Mouse (Mus musculus) brain, embryonic 14.5 days (tissue): Measurements from ENCODE around the gene Ccdc77.

ENCODE experiments used
- CTCF ChIP-seq: fragments of 200-500 bp; IDR thresholded peaks from 2 replicates; pipeline ENCODE4 v1.5.1; 2012; ENCODE audit warnings: inconsistent platforms, mild to moderate bottlenecking, moderate library complexity, borderline replicate concordance; ENCODE audit not compliant: insufficient read depth, insufficient read length; ENCODE audit errors: extremely low read depth
- POLR2A ChIP-seq: fragments of 200-500 bp; IDR thresholded peaks from 2 replicates; pipeline ENCODE4 v1.6.1; 2012; ENCODE audit warnings: mild to moderate bottlenecking, inconsistent platforms, borderline replicate concordance; ENCODE audit not compliant: poor library complexity, insufficient read depth, insufficient read length, severe bottlenecking; ENCODE audit errors: extremely low read depth

DNA sequence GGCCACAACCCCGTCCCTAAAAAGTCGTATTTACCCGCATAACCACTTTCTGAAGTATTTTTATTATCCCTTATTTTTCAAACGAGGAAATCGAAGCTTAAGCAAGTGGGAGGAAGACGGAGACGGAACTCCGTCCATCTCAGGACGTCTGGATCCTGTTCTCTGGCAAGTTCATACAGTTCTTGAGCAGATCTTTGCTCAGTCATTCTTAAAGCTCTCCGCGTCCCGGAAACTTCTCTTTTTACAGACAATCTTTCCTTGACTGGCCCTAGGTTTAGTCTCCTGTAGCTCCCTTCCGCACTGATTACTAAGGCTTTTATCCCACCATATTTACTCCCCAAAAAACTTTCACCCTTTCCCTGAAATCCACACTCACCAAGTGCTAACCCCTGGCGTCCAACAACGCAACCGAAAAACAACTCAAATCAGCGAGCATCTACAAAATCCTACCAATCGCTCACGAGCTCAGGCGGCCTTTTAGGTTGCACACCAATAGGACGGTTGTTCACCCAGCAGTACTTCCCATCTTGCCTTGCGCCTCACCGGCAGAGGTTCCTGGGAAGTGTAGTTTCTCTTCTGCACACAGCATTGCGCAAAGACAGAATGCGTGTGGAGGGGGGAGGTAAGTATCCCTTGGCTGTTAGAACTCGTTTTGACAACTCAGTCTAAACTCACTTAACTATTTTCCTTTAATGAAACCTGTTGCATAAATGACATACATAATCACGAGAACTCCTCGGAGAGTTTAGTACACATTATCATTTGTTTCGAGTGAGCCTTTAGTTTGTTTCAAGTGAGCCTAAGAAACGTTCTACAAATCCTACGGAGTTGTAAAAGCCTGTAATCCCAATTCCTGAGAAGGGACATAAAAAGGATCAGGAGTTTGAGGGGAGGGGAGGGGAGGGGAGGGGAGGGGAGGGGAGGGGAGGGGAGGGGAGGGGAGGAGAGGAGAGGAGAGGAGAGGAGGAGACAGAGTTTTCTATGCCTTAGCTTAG, 6.9 kb downstream of the Ccdc77 start:
- TF ChIP-seq CTCF = peak; percentile 15; the same call in 1 of the 2 replicates
- TF ChIP-seq POLR2A = no peak
